Mouse (Mus musculus) MEL (cell line): ENCODE measurements at regions not wholly inside any gene's neighbourhood (a gene's known extent, or its start where the extent isn't known, plus 50 kb on each side); places are given as distances from the start of the nearest gene placed in this dataset.

ENCODE experiments used
- DNase-seq: peaks from one replicate; pipeline ENCODE4 v3.0.0; 2011; ENCODE audit warnings: low read depth, low spot score
- H3K27ac ChIP-seq: 2 replicates; pipeline ENCODE4 v1.5.1; 2012; ENCODE audit warnings: low read depth, mild to moderate bottlenecking, control low read depth, low read length, moderate library complexity; ENCODE audit not compliant: control insufficient read depth
- H3K27me3 ChIP-seq, 2 experiments: fragments of 150-350 bp in 1 of 2; sonication (generic) in 1 of 2; 2 replicates each; pipeline ENCODE4 v1.6.1; 2012; ENCODE audit warnings: low read length in 2 of 2, mild to moderate bottlenecking in 2 of 2, improper control_type of control experiment in 1 of 2, moderate library complexity in 1 of 2; ENCODE audit not compliant: insufficient read depth in 2 of 2, control insufficient read depth in 1 of 2
- H3K36me3 ChIP-seq, 2 experiments: 2 replicates each; pipeline ENCODE4 v1.6.1; 2012 to 2014; ENCODE audit warnings: low read length in 2 of 2, improper control_type of control experiment in 1 of 2, inconsistent platforms in 1 of 2, mild to moderate bottlenecking in 1 of 2; ENCODE audit not compliant: insufficient read depth in 2 of 2, control insufficient read depth in 1 of 2
- H3K4me1 ChIP-seq, 2 experiments: fragments of 150-350 bp in 1 of 2; sonication (generic) in 1 of 2; 2 replicates each; pipeline ENCODE4 v1.6.1; 2012; ENCODE audit warnings: low read length in 2 of 2, improper control_type of control experiment in 1 of 2, mild to moderate bottlenecking in 1 of 2; ENCODE audit not compliant: insufficient read depth in 2 of 2, control insufficient read depth in 1 of 2
- H3K4me3 ChIP-seq, 2 experiments: fragments of 150-350 bp in 1 of 2; sonication (generic) in 1 of 2; 2 replicates each; pipeline ENCODE4 v1.5.1; 2012; ENCODE audit warnings: low read depth in 2 of 2, low read length in 2 of 2, mild to moderate bottlenecking in 2 of 2, moderate library complexity in 2 of 2, control low read depth in 1 of 2, improper control_type of control experiment in 1 of 2; ENCODE audit not compliant: control insufficient read depth in 1 of 2, insufficient read depth in 1 of 2
- H3K79me2 ChIP-seq: 2 replicates; pipeline ENCODE4 v1.6.1; 2012; ENCODE audit warnings: mild to moderate bottlenecking, low read length, moderate library complexity; ENCODE audit not compliant: control insufficient read depth, poor library complexity, insufficient read depth
- H3K9ac ChIP-seq: 2 replicates; pipeline ENCODE4 v1.6.1; 2012; ENCODE audit warnings: low read depth, mild to moderate bottlenecking, control low read depth, low read length, moderate library complexity; ENCODE audit not compliant: control insufficient read depth, poor library complexity, severe bottlenecking
- H3K9me3 ChIP-seq: fragments of 150-350 bp; sonication (generic); replicated peaks from 2 replicates; pipeline ENCODE4 v1.6.1; 2012; ENCODE audit warnings: mild to moderate bottlenecking, low read length, improper control_type of control experiment, moderate library complexity; ENCODE audit not compliant: insufficient read depth
- CTCF ChIP-seq, 3 experiments: IDR thresholded peaks in 2 of 3; conservative IDR thresholded peaks in 1 of 3; 2 replicates each; pipeline ENCODE4 v1.5.1; 2011 to 2012; ENCODE audit warnings: low read length in 3 of 3, low read depth in 2 of 3, mild to moderate bottlenecking in 2 of 3, improper control_type of control experiment in 1 of 3, inconsistent platforms in 1 of 3, mixed read lengths in 1 of 3, moderate library complexity in 1 of 3; ENCODE audit not compliant: control insufficient read depth in 1 of 3, insufficient read depth in 1 of 3, poor library complexity in 1 of 3, severe bottlenecking in 1 of 3
- GABPA ChIP-seq: IDR thresholded peaks from 2 replicates; pipeline ENCODE4 v1.6.1; 2012; ENCODE audit warnings: low read depth, mild to moderate bottlenecking, inconsistent platforms, low read length, improper control_type of control experiment, moderate library complexity
- NELFE ChIP-seq: IDR thresholded peaks from 2 replicates; pipeline ENCODE4 v1.6.1; 2011; ENCODE audit warnings: low read depth, low read length, improper control_type of control experiment
- POLR2AphosphoS5 ChIP-seq: IDR thresholded peaks from 2 replicates; pipeline ENCODE4 v1.6.1; 2012; ENCODE audit warnings: low read depth, borderline replicate concordance, mild to moderate bottlenecking, inconsistent platforms, low read length, moderate library complexity, mixed read lengths
- RAD21 ChIP-seq: IDR thresholded peaks from 2 replicates; pipeline ENCODE4 v1.6.1; 2011; ENCODE audit warnings: mild to moderate bottlenecking, low read depth, low read length, improper control_type of control experiment
- SMC3 ChIP-seq: IDR thresholded peaks from 2 replicates; pipeline ENCODE4 v1.6.1; 2011; ENCODE audit warnings: low read depth, low read length, improper control_type of control experiment
- TCF12 ChIP-seq: IDR thresholded peaks from 2 replicates; pipeline ENCODE4 v1.6.1; 2014; ENCODE audit warnings: low read depth, mild to moderate bottlenecking, inconsistent platforms, low read length, improper control_type of control experiment, moderate library complexity
- ZC3H11A ChIP-seq: IDR thresholded peaks from 2 replicates; pipeline ENCODE4 v1.6.1; 2012; ENCODE audit warnings: low read depth, mild to moderate bottlenecking, inconsistent platforms, low read length, improper control_type of control experiment

- Histone ChIP-seq H3K27me3 (no peaks in the 10 kb centered on the region), H3K9ac (peak overlapping the region; percentile 73), H3K79me2 (no peaks in the 10 kb centered on the region), H3K9me3 (no peaks in the 10 kb centered on the region), H3K27ac (no peak overlapping the region; the same call in 1 of the 2 replicates), H3K4me3 (peak overlapping the region; percentile 81 to 89), H3K4me1 (peaks cover 0 to 5% of the 10 kb centered on the region in 2 experiments; a peak in 1 of 4 replicates), H3K36me3 (no peaks in the 10 kb centered on the region)
- DNase-seq, result peak; percentile 76
- TF ChIP-seq ZC3H11A, result no peak
- TF ChIP-seq SMC3, result peak; percentile 44
- TF ChIP-seq RAD21, result peak; percentile 45
- TF ChIP-seq NELFE, result no peak
- peak; percentile 72 to 79 (median 72) for TF ChIP-seq CTCF (IDR thresholded peaks at IDR 0.05 in 2 of 3, conservative IDR thresholded peaks at IDR 0.05 in 1 of 3; ENCODE audit: control insufficient read depth in 1 of 3, insufficient read depth in 1 of 3, low read depth in 2 of 3, low read length in 3 of 3, poor library complexity in 1 of 3, severe bottlenecking in 1 of 3)
- TF ChIP-seq POLR2AphosphoS5, result no peak
Observed at GRCm38 (mm10) chr6:143327788-143328187, 160.8 kb downstream of the Etnk1 start.

DNA sequence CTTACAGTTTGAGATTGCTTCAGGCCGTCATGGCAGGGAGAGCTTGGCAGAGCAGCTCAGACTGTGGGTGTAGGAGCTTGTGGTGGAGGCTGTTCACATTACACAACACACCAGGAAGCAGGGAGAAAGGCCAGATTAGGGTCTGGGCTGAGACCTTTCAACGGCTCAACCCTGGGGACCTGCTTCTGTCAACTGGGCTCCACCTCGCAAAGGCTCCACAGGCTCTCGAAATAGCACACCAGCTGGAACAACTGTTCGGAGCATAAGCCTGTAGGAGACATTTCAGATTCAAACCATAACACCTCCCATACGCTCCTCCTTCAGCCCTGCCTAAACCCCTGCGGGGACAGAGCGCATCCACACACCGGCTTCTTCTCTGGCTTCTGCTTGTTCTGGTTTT is 161.2 kb downstream of the Etnk1 start:
- DNase-seq, result no peak
- Histone ChIP-seq H3K79me2 (no peaks in the 10 kb centered on the region), H3K27me3 (no peaks in the 10 kb centered on the region)
- no peak for TF ChIP-seq GABPA
- TF ChIP-seq, all 39 proteins: peak for 0
- H3K27ac ChIP-seq, result no peak overlapping the region
- peak overlapping the region; percentile 12 to 81; a peak in 3 of 4 replicates for H3K4me3 ChIP-seq
- H3K36me3 ChIP-seq, result no peaks in the 10 kb centered on the region
- H3K9me3 ChIP-seq, result no peaks in the 10 kb centered on the region
- no peak overlapping the region for H3K9ac ChIP-seq
- H3K4me1 ChIP-seq, result peaks cover 0 to 5% of the 10 kb centered on the region in 2 experiments; a peak in 1 of 4 replicates

GRCm38 (mm10) chr6:143329096-143329495 is 162.1 kb downstream of the Etnk1 start:
- H3K9me3 ChIP-seq, result no peaks in the 10 kb centered on the region
- no peaks in the 10 kb centered on the region for H3K36me3 ChIP-seq
- peaks cover 0 to 5% of the 10 kb centered on the region in 2 experiments; a peak in 1 of 4 replicates for H3K4me1 ChIP-seq
- no peak overlapping the region for H3K4me3 ChIP-seq
- DNase-seq, result peak; percentile 35
- no peaks in the 10 kb centered on the region for H3K79me2 ChIP-seq
- no peak overlapping the region for H3K27ac ChIP-seq
- TF ChIP-seq SMC3 (peak; percentile 27; the same call in 1 of the 2 replicates), CTCF (IDR thresholded peaks at IDR 0.05 in 2 of 3, conservative IDR thresholded peaks at IDR 0.05 in 1 of 3; ENCODE audit: control insufficient read depth in 1 of 3, insufficient read depth in 1 of 3, low read depth in 2 of 3, low read length in 3 of 3, poor library complexity in 1 of 3, severe bottlenecking in 1 of 3) (peak; percentile 26 to 57 (median 50); a peak in 5 of 6 replicates), TCF12 (no peak)
- no peaks in the 10 kb centered on the region for H3K27me3 ChIP-seq
- no peak overlapping the region for H3K9ac ChIP-seq
